Mouse (Mus musculus) intestine, postnatal 0 days (tissue): ENCODE measurements at regions not wholly inside any gene's neighbourhood (a gene's known extent, or its start where the extent isn't known, plus 50 kb on each side); places are given as distances from the start of the nearest gene placed in this dataset.

Source experiments
- ATAC-seq: fragments of 200-750 bp; cut with Nextera tagmentation; 2 replicates; pipeline ENCODE4 v1.8.0; 2017; ENCODE audit warnings: mild to moderate bottlenecking, moderate TSS enrichment, moderate library complexity
- H3K27ac ChIP-seq: fragments of 300-500 bp; sonication (generic); 2 replicates; pipeline ENCODE4 v1.5.1; 2014; ENCODE audit warnings: mild to moderate bottlenecking, low read depth, low read length, moderate library complexity
- H3K27me3 ChIP-seq: fragments of 300-500 bp; sonication (generic); replicated peaks from 2 replicates; pipeline ENCODE4 v1.6.1; 2014; ENCODE audit warnings: low read length, mixed read lengths; ENCODE audit not compliant: control insufficient read depth, insufficient read depth
- H3K36me3 ChIP-seq: fragments of 300-500 bp; sonication (generic); 2 replicates; pipeline ENCODE4 v1.6.1; 2014; ENCODE audit warnings: mild to moderate bottlenecking, moderate library complexity; ENCODE audit not compliant: control insufficient read depth, insufficient read depth
- H3K4me1 ChIP-seq: fragments of 300-500 bp; sonication (generic); replicated peaks from 2 replicates; pipeline ENCODE4 v1.6.1; 2014; ENCODE audit warnings: antibody characterized with exemption, low read length, mixed read lengths; ENCODE audit not compliant: control insufficient read depth, insufficient read depth
- H3K4me2 ChIP-seq: fragments of 300-500 bp; sonication (generic); replicated peaks from 2 replicates; pipeline ENCODE4 v1.6.1; 2014; ENCODE audit warnings: low read depth, mild to moderate bottlenecking, moderate library complexity
- H3K4me3 ChIP-seq: fragments of 300-500 bp; sonication (generic); 2 replicates; pipeline ENCODE4 v1.5.1; 2014; ENCODE audit warnings: low read depth, low read length
- H3K9ac ChIP-seq: fragments of 300-500 bp; sonication (generic); 2 replicates; pipeline ENCODE4 v1.6.1; 2014; ENCODE audit warnings: mild to moderate bottlenecking, low read depth, low read length
- H3K9me3 ChIP-seq: fragments of 300-500 bp; sonication (generic); 2 replicates; pipeline ENCODE4 v1.6.1; 2016; ENCODE audit warnings: mixed run types; ENCODE audit not compliant: control insufficient read depth
- CTCF ChIP-seq: sonication (generic); IDR thresholded peaks from 2 replicates; pipeline ENCODE4 v1.5.1; 2016; ENCODE audit warnings: low read depth, mild to moderate bottlenecking, control low read depth, antibody characterized with exemption, moderate library complexity
- WGBS: fragments of 180-500 bp; shearing (Covaris S2); extraction: QIAGEN DNeasy Blood & Tissue Kit; methylation state at CpG from one replicate; pipeline ENCODE4 v1.1.7; 2014; 5-methylcytosine and 5-hydroxymethylcytosine counted together

GRCm38 (mm10) chr8:26794411-26794810 is 182.7 kb upstream of the Zfp703 start:
- H3K9me3 ChIP-seq: no peaks in the 10 kb centered on the region
- H3K4me1 ChIP-seq: no peaks in the 10 kb centered on the region
- no peak overlapping the region for H3K4me2 ChIP-seq
- no peaks in the 10 kb centered on the region for H3K27me3 ChIP-seq
- WGBS: 78% methylated on average over 4 of the region's 4 CpGs
- no peak for ATAC-seq
- H3K27ac ChIP-seq: no peak overlapping the region
- no peak overlapping the region for H3K4me3 ChIP-seq
- H3K9ac ChIP-seq: no peak overlapping the region
- H3K36me3 ChIP-seq: no peaks in the 10 kb centered on the region
- TF ChIP-seq CTCF: no peak

GRCm38 (mm10) chr8:26795616-26796015 is 181.5 kb upstream of the Zfp703 start:
- H3K9ac ChIP-seq: no peak overlapping the region
- H3K9me3 ChIP-seq: no peaks in the 10 kb centered on the region
- no peak for TF ChIP-seq CTCF
- no peaks in the 10 kb centered on the region for H3K36me3 ChIP-seq
- no peaks in the 10 kb centered on the region for H3K27me3 ChIP-seq
- no peak overlapping the region for H3K4me3 ChIP-seq
- no peak overlapping the region for H3K27ac ChIP-seq
- WGBS: 90% methylated on average over 8 of the region's 8 CpGs
- H3K4me2 ChIP-seq: no peak overlapping the region
- no peaks in the 10 kb centered on the region for H3K4me1 ChIP-seq
- no peak for ATAC-seq

- no peaks in the 10 kb centered on the region for H3K4me1 ChIP-seq
- no peak overlapping the region for H3K4me2 ChIP-seq
- H3K9ac ChIP-seq: no peak overlapping the region
- H3K4me3 ChIP-seq: no peak overlapping the region
- H3K27me3 ChIP-seq: no peaks in the 10 kb centered on the region
- no peak overlapping the region for H3K27ac ChIP-seq
- no peak for ATAC-seq
- 88% methylated on average over 1 of the region's 1 CpGs for WGBS
- TF ChIP-seq CTCF: no peak
- H3K9me3 ChIP-seq: no peaks in the 10 kb centered on the region
- H3K36me3 ChIP-seq: no peaks in the 10 kb centered on the region
Measured at GRCm38 (mm10) chr8:26799814-26800213, 177.3 kb upstream of the Zfp703 start.

GRCm38 (mm10) chr8:26804089-26804488 is 173.0 kb upstream of the Zfp703 start:
- 75% methylated on average over 9 of the region's 9 CpGs for WGBS
- Histone ChIP-seq H3K9me3 (no peaks in the 10 kb centered on the region), H3K9ac (no peak overlapping the region), H3K4me3 (no peak overlapping the region), H3K4me1 (no peaks in the 10 kb centered on the region), H3K36me3 (no peaks in the 10 kb centered on the region), H3K4me2 (no peak overlapping the region), H3K27ac (no peak overlapping the region), H3K27me3 (no peaks in the 10 kb centered on the region)
- TF ChIP-seq CTCF: no peak
- no peak for ATAC-seq

- TF ChIP-seq CTCF: no peak
Measured at GRCm38 (mm10) chr8:26804901-26805341, 172.2 kb upstream of the Zfp703 start.

GRCm38 (mm10) chr8:26805371-26805821 is 171.7 kb upstream of the Zfp703 start:
- Histone ChIP-seq H3K36me3 (no peaks in the 10 kb centered on the region), H3K27me3 (no peaks in the 10 kb centered on the region), H3K27ac (no peak overlapping the region), H3K4me1 (no peaks in the 10 kb centered on the region), H3K4me2 (no peak overlapping the region), H3K4me3 (no peak overlapping the region), H3K9me3 (no peaks in the 10 kb centered on the region), H3K9ac (no peak overlapping the region)
- ATAC-seq: no peak
- 47% methylated on average over 6 of the region's 6 CpGs for WGBS
- TF ChIP-seq CTCF: no peak

More at GRCm38 (mm10) chr8:26804901-26805341, 172.2 kb upstream of the Zfp703 start:
- Histone ChIP-seq H3K9ac (no peak overlapping the region), H3K4me3 (no peak overlapping the region), H3K27me3 (no peaks in the 10 kb centered on the region), H3K4me1 (no peaks in the 10 kb centered on the region), H3K27ac (no peak overlapping the region), H3K36me3 (no peaks in the 10 kb centered on the region), H3K9me3 (no peaks in the 10 kb centered on the region), H3K4me2 (no peak overlapping the region)
- no peak for ATAC-seq
- WGBS: 60% methylated on average over 7 of the region's 7 CpGs

GRCm38 (mm10) chr8:26808111-26808651 is 168.9 kb upstream of the Zfp703 start:
- H3K27ac ChIP-seq: no peak overlapping the region
- 57% methylated on average over 11 of the region's 11 CpGs for whole genome bisulfite sequencing
- no peak overlapping the region for H3K9ac ChIP-seq
- no peaks in the 10 kb centered on the region for H3K36me3 ChIP-seq
- no peak for TF ChIP-seq CTCF
- H3K4me2 ChIP-seq: no peak overlapping the region
- ATAC-seq: no peak
- no peaks in the 10 kb centered on the region for H3K27me3 ChIP-seq
- H3K4me3 ChIP-seq: no peak overlapping the region
- no peaks in the 10 kb centered on the region for H3K4me1 ChIP-seq
- H3K9me3 ChIP-seq: no peaks in the 10 kb centered on the region
